Mouse (Mus musculus) thymus, adult 2 months (tissue): Measurements from ENCODE around the gene Acsf3.

ENCODE experiments used
- CTCF ChIP-seq: fragments of 200-500 bp; IDR thresholded peaks from 2 replicates; pipeline ENCODE4 v1.5.1; 2012; ENCODE audit warnings: mild to moderate bottlenecking, control low read depth, low read length, moderate library complexity, borderline replicate concordance; ENCODE audit not compliant: control insufficient read depth, poor library complexity, insufficient read depth; ENCODE audit errors: extremely low read depth
- POLR2A ChIP-seq: fragments of 200-500 bp; IDR thresholded peaks from 2 replicates; pipeline ENCODE4 v1.6.1; 2012; ENCODE audit warnings: mild to moderate bottlenecking, low read length, control low read depth, moderate library complexity; ENCODE audit not compliant: control insufficient read depth, poor library complexity, insufficient read depth; ENCODE audit errors: extremely low read depth

GRCm38 (mm10) chr8:122853340-122853771 lies 78.1 kb downstream of the Acsf3 start:
- TF ChIP-seq CTCF (no peak), POLR2A (no peak)
